Mouse (Mus musculus) urinary bladder, adult 18-20 months (tissue): ENCODE measurements around the gene Nxpe3.

ENCODE experiments used
- DNase-seq, 2 experiments: peaks; one replicate each; pipeline ENCODE4 v3.0.0; 2022; ENCODE audit warnings: low spot score in 2 of 2, mixed read lengths in 2 of 2

Nxpe3 gene

DNA sequence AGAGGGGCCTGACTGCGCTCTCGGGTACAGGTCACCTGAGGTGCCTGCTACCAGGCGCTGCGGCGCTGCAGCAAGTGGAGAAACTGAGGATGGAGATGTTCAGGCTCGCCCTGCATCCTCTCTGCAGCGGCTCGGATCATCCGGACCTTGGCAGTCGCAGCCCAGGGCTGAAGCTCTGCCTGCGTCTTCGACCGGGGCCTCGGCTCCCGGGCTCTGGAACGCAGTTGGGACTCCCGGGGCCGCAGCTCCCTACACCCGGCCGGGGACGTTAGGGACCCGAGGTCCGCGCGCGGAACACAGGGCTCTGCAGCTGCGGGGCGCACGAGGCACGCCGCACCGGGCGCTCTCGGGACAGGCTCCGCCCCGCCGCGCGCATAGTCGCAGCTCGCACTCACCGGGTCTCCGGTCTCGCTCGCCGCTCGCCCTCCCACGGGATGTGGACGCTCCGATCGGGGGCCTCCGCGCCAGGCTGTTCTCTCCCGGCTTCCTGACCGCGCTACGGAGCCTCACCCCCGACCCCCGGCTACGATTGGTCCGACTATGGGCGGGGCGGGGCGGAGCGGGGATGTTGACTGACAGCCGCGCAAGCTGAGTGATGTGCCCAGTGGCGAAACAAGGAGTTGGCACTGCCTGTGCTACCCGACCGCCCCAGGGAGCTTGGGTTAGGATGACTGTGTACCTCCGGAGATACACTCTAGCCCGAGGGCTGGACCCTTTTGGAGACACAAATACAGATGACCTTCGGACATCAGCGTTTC lies at the start of gene Nxpe3:
TSS of gene Nxpe3 (minus strand) at position 393 of the 758 bp plus-strand sequence.
- DNase-seq = peak; percentile 75 to 87

DNA sequence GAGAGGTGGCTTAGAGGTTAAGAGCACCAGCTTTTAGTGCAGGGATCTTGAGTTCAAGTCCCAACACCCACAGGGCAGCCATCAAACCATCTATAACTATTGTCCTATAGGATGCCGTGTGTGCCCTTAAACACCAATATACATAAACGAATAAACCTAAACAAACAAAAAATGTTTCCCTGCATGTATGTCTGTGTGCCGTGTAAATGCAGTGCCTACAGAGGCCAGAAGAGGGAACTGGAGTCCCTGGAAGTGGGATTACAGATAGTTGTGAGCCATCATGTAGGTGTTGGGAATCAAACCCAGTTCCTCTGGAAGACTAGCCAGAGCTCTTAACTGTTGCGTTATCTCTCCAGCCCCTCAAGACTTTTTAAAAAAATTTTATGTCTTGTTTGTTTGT lies 45.7 kb upstream of the Nxpe3 start:
- DNase-seq = no peak

DNA sequence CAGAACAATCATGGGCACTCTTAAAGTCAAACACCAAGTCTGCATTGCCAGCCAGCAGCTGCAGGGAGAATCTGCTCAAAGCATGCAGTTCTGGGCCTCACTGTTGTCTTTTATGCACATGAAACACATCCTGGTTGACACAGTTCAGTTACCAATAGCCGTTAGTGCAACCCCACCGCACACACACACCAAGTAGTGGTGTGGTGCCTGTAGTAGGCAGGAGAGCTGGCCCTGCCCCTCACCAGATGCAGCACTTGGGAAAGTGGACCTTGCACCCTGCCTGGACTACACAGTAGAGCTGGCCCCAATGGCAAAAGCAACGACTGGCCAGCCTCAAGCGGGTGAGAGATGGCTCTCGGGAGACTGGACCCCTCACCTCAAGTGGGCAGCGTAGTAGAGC lies 44.6 kb upstream of the Nxpe3 start:
- DNase-seq = no peak

DNA sequence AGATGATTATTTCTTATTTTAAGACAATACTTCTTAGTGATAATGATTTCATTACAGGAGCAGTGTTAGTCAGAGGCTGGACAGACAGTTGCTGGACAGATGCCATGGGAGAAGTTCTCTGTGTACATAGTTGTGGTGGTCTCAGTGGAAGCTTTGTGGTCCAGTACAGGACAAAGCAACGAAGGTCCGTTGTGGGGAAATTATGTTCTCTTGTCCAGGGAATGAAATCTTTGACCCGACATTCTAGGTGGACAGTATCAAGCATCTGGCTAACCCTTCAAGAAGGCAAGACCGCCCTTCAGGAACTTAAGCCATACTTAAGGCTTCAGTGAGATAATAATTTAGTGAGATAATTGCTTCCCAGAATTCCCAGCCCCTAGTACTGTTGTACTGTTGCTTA lies 43.7 kb upstream of the Nxpe3 start:
- DNase-seq = no peak

DNA sequence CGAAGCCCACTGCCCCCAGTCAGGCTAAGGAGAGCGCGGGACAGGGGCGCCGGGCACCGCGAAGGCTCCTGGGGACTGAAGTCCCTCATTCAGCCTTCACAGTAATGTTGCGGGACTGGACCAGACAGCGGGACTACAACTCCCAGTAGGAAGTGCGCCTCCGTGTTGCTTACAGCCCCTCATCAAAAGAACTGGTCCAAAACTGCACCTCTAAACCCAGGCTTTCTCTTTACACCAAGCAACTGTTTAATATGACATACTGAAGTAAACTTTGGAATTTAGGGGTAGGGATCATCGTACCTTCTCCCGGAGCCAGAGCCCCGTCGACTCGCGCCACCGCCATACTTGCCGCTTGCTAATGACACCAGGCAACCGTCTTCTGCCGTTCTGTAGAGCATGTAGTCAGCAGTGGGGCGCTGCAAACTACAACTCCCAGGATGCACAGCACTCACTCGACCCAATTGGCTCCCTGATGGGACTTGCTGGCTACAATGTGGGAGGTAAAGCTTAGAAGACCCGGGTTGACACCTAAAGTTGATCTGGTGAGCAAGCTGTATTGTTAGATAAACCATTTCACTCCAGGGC lies 39.5 kb upstream of the Nxpe3 start, which contains the start of gene Cep97:
TSS of gene Cep97 (minus strand) at position 403 of the 585 bp plus-strand sequence.
- DNase-seq = peak; percentile 78 to 87

DNA sequence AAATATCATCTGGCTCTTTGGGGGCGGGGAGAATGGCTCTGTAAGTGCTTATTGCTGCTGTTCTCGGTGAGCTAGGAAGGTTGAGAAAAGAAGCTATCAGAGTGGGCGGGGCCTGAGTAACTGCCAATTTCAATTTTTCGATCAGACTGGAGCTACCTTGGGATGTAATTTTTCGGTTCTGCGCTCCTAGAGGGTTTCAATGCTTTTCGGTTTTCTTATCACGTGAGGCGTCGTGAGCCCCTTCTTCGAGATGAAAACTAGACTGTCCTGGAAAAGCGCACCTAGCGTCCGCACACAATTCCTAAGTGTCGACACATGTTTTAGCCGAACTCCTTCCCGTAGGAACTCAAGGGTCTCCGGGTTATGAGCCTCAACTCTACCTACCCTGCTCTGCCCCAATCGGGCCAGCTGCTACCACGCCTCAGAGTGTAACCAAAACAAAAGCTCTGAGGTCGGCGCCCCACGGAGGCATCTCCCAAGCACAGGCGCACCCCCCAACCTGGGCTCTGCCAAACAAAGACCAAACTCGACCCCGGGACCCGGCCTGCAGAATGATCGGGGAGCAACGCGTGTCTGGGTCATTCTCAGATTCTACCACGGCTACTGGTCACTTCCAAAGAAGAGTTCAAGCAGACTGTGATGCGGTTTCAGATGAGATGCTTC lies 38.7 kb upstream of the Nxpe3 start:
- DNase-seq = peak; percentile 18 to 53

DNA sequence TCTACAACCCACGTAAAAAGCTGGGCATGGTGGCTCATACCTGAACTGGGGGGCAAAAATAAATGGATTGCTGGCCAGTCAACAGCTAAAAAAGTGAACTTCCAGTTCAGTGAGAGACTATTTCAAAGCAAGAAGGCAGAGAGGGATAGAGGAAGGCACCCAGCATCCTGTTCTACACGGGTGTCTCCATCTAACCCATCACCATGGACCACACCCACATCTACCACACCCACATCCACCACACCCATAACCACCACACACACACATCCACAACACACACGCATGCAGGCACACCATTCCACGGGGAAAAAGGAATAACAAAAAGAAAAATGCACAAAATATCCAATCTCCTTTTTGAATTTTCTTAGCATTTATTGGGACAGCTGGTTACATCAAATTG lies 28.9 kb upstream of the Nxpe3 start:
- no peak for DNase-seq

DNA sequence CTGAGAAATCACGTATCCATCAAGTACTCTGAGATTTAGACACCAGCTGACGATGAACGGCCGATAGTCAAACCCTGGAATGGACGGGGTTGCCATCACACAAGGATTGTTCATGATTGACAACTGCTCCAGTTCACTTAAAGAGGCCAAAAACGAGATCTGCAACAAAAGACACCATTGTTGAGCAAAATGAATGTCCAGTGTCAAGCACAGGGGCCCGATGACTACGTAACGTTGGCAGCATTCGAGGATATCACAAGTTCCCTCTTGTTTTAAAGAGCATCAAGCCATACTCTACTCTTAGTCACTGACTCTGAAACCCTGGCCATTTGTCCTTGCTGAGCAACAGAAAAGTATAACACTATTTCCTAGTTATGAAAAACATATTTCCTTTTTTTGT lies 27.0 kb upstream of the Nxpe3 start:
- no peak for DNase-seq

DNA sequence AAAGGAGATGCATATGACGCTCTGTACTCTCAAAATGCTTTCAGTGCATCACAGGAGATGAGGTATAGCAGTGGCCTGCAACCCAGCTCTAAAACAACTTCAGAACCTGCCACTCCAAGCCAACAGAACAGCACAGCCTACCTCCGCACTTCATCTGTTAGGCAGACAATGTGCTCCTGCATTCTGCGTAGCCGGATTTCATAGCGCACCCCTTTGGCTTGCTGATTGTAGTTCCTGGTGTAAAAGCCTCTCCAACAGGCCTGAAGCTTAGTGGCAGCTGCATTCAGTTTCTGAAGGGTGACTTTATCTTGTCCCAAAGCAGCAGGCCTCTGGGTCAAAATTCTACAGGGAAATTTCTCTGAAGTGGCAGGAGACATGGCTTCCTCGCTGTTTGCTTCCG lies 19.6 kb upstream of the Nxpe3 start:
- no peak for DNase-seq

DNA sequence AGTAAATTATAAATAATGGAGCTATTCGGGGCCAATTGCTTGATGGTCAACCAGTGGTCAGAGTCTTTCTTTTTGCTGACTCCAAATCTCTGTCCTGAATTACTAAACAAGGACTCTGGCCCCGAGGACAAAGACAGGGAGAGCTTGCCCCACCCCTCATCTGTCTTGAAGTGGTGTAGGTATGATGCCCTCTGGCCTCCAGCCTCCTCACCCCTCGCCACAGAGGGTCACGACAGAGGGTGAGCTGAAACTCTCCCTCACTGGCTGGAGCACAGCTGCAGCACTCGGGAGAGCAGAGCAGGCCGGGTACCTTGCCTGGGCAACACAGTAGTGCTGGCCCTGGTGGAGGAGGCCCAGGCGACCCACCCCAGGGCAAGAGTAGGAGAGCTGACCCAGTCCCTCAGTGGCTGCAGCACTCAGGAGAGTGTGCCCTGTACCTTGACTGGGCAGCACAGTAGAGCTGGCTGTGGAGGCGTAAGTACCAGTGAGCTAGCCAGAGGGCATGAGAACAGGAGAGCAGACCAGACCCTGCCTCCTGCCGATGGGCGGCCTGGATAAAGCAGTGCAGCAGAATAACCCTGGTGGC lies 15.2 kb upstream of the Nxpe3 start:
- no peak for DNase-seq

DNA sequence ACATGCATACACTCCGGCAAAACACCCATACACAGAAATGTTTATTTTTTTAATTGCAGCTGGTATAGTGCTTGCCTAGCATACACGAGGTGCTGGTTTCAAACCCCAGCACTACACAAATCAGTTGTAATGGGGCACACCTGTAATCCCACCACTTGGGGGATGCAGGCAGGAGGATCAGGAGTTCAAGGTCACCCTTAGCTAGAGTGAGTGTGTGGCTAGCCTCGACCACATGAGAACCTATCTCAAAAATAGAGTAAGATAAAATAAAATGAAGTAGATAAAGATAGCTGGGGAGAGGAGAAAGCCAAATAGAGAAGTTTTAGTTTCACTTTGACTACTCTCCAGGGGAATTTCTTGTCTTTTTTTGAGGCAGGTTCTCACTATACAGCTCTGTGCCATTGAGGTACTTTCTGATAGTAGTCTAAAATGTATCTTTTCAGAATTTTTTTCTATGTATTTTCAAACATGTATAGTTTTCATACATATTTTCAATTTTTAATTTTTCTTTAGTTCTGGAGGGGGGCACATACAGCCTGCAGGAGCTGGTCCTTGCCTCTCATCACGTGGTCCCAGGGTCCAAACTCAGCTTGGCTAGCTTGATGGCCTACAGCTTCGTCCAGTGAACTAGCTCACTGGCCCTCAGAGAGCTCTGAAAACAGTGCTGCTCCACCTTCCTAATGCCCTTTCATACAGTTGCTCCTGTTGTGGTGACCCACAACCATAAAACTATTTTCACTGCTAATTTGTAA lies 12.0 kb upstream of the Nxpe3 start:
- no peak for DNase-seq

DNA sequence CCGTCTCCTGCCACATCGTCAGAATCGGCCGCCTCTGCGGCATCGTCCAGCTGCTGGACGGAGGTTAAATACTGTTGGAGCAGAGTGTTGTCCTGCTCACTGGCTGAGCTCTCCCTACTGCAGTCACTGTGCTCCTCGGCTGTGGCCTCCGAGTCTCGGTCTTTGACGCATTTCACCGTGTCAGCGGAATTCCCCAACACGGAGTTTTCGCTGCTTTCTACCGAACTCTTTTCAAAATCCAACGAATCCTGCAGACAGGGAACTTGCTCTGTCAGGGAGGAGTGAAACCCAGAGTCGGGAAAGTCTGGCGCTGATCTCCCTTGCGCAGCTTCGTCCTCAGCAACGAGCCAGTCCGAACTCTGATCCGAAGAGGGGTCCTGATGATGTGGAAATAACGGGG lies 10.3 kb upstream of the Nxpe3 start:
- no peak for DNase-seq

DNA sequence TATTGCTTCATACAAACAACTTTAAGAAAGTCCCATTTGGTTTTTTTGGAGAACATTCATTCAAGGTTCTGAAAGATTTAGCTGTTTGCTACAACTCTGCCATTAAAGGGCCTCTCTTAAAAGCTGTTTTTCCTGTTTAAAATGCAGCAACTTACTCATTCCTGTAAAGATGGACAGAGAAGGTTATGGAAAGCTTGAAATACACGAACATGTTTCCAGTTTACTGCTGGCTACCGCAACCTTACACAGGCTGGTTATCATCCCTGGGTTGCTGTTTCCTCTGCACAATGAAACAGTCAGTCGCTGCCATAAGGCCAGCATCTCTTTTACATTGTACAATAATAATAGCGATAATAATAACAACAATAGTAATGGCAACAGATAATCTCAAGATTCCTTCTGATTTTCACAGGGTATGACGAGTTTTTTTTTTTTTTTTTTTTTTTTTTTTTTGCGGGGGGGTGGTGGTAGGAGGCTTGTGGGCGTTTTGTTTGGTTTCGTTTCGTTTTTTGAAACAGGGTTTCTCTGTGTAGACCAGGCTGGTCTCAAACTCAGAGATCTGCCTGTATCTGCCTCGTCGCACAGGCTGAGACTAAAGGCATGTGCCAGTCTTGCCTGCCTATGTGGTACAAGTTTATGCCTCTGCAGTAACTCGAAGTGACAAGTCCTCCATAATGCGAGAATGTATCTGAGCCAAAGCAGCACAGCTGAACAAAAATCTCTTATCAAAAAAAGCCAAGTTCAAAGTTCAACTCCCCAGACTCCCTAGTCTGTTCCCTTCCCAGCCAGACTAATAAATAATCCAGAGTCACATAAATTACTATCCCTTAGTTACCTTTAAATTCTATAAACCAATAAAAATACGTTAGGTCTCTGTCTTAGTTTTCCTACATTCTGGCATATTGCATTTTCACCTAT lies 7.0 kb upstream of the Nxpe3 start:
- no peak for DNase-seq

DNA sequence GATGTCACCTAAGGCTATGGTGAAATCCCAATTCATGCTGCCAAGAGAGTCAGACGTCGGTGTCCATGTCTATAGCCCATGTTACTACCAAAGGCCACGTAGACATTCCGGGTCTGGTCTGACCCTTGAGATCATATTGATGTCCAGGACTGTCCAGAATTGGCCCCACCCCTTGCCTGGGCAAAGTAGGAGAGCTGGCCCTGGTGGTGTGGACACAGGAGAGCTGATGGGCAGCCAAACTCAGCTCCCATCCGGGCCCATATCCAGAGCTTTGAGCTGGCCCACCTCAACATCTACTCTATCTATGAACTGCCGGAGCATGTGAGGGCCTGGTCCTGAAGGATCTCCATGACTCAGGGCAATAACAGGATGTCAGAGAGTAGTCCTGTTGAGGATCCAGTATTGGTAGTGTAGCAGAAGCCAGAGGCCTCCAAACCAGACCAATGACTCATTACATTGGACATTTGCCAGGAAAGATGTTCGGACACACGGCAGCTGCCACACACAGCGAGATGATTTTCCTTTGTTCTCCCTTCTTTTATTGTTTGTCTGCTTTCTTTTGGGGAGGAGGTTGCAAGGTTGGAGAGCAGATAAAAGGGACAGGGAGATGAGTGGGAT lies 3.4 kb upstream of the Nxpe3 start:
- no peak for DNase-seq

DNA sequence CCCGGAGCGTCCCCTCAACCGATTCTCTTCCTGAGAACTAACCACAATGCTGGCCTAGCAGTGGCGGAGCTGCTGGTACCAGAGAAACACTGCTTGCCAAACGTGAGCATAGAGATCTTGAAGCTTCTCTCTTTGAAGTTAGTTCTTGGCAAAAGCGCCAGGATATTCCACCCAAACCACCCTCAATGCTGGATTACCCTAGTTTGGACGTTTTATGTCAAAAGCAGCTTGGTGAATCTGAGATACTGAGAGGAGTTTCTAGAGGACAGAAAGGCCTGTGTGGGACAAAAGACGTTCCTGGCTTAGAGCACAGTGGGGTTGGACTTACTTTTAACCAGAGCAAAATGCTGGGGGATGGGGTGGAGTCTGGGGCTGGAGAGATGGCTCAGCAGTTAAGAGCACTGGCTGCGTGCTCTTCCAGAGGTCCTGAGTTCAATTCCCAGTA lies 588 bp upstream of the Nxpe3 start:
- no peak for DNase-seq

DNA sequence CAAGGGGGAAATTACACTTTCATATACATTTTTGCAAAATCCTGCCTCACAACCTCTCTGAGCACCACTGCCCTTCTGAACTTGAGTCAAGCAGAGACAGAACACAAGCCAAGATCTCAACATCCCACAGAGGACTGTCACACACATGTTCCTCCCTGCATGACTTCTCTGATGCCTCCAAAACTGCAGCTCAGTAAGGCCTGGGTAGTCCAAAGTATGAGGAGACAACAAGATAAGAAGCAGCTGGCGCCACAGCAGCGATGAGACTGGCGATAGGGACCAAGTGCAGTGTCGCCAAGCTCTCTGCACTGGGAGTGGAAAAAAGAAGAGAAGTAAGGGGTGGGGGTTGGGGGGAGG lies 571 bp downstream of the Nxpe3 start:
- peak in 1 of 2 experiments; percentile 29 for DNase-seq

DNA sequence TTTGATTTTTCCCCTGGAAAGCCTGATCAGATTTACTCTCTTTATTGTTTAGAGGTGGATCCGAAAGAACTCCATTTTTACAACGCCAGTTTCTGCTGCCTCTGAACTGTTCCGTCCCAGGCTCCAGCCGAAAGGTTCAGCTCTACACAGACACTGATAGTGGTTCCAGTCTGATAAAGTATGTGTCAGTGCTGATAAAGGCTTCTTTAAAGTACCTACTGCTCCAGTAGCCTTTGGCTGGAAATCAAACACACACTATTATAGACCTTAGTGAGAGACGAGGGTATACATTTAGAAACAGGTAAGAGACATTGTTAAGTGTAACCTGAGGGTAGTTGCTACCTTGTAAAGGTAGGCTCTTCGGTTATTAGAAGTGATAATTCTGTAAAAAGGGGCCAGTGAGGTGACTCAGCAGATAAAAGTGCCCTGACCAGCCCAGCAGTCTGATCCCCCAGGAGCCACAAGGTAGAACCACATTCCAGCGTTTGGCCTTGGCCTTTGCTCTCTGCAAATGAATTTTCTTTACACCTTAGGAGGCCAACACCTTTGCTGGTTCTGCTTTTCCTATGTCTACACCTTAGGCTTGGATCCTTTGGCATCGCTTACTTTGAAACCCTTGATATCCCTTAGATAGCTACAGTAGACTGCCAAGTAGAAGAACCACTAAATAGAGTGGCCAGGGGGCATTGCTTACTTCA lies 1.5 kb downstream of the Nxpe3 start:
- DNase-seq = peak in 1 of 2 experiments; percentile 15

DNA sequence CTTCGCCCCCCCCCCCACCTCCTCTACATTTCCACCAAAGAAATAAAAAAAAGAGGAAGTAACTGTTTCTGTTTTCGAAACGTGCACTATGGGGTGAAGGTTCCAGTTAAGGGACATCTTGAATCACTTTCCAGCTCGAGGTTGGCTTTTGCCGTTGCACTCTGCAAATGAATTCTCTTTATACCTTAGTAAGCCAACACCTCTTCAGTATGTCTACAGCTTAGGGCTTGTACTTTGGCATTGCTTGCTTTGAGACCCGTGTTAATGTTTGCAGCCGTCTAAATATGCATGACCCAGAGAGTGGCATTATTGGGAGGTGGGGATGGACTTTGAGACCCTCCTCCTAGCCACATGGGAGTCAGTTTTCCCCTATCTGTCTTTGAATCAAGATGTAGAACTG lies 2.6 kb downstream of the Nxpe3 start:
- no peak for DNase-seq

DNA sequence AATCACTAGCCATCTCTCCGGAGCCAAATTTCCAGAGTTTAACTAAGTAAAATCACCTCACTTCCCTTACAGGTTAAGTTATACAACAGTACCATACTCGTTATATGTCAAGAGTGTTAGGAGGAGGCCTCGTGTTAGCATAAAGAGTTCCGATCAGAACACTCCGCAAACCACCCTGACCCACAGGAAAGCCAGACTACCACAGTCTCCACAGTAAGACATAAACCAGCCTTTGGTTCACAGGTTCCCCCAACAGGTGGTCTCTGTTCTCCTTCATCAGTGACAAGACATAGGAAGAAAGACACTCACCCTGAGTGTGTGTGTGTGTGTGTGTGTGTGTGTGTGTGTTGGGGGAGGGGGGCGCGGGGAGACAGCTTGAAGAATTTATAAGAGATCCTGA lies 3.7 kb downstream of the Nxpe3 start:
- DNase-seq = no peak
